Mouse (Mus musculus) frontal cortex, postnatal 14 days (tissue): ENCODE data around the gene Rtp3.

Experiments
- DNase-seq, 2 experiments: peaks; one replicate each; pipeline ENCODE4 v3.0.0; 2022; ENCODE audit warnings: low spot score in 2 of 2

Rtp3 gene

GRCm38 (mm10) chr9:110982351-110982750 lies 8.0 kb downstream of the Rtp3 start:
- DNase-seq, result no peak

GRCm38 (mm10) chr9:110979411-110979810 lies 11.0 kb downstream of the Rtp3 start:
- no peak for DNase-seq

- no peak for DNase-seq
These were observed 24.5 kb downstream of the Rtp3 start for GRCm38 (mm10) chr9:110965910-110966231.

GRCm38 (mm10) chr9:110965062-110965909 lies 25.1 kb downstream of the Rtp3 start:
- DNase-seq, result no peak

GRCm38 (mm10) chr9:110963566-110964115 lies 26.7 kb downstream of the Rtp3 start:
- DNase-seq, result no peak

GRCm38 (mm10) chr9:110961386-110961785 lies 29.0 kb downstream of the Rtp3 start:
- no peak for DNase-seq

- no peak for DNase-seq
These were observed 29.9 kb downstream of the Rtp3 start for GRCm38 (mm10) chr9:110960230-110961149.

GRCm38 (mm10) chr9:110959669-110960068 lies 30.7 kb downstream of the Rtp3 start:
- DNase-seq, result no peak

- no peak for DNase-seq
These were observed 34.4 kb downstream of the Rtp3 start for GRCm38 (mm10) chr9:110955962-110956361.

GRCm38 (mm10) chr9:110954681-110955445 lies 35.5 kb downstream of the Rtp3 start:
- no peak for DNase-seq

GRCm38 (mm10) chr9:110953550-110954461 lies 36.6 kb downstream of the Rtp3 start:
- peak; percentile 34 to 65 for DNase-seq

- DNase-seq, result no peak
These were observed 37.3 kb downstream of the Rtp3 start for GRCm38 (mm10) chr9:110952931-110953549.

GRCm38 (mm10) chr9:110952398-110952797 lies 38.0 kb downstream of the Rtp3 start:
- no peak for DNase-seq

GRCm38 (mm10) chr9:110951866-110952265 lies 38.5 kb downstream of the Rtp3 start:
- DNase-seq, result no peak

GRCm38 (mm10) chr9:110951397-110951796 lies 39.0 kb downstream of the Rtp3 start, which contains the start of gene Lrrc2:
TSS of gene Lrrc2 (plus strand) at chr9:110951545.
- DNase-seq, result no peak

- DNase-seq, result no peak
These were observed 40.3 kb downstream of the Rtp3 start for GRCm38 (mm10) chr9:110950109-110950508.

GRCm38 (mm10) chr9:110948813-110949310 lies 41.5 kb downstream of the Rtp3 start:
- no peak for DNase-seq

GRCm38 (mm10) chr9:110947900-110948299 lies 42.5 kb downstream of the Rtp3 start:
- no peak for DNase-seq

GRCm38 (mm10) chr9:110947261-110947661 lies 43.1 kb downstream of the Rtp3 start:
- no peak for DNase-seq

- DNase-seq, result no peak
These were observed 43.8 kb downstream of the Rtp3 start for GRCm38 (mm10) chr9:110946548-110947044.
